Mouse (Mus musculus) kidney, adult 18-20 months (tissue): ENCODE results near the gene Cfd.

Experiments
- DNase-seq: peaks from one replicate; pipeline ENCODE4 v3.0.0; 2021

Gene Cfd

GRCm38 (mm10) chr10:79918231-79919078 is 27.8 kb downstream of the Cfd start:
- no peak for DNase-seq

DNA sequence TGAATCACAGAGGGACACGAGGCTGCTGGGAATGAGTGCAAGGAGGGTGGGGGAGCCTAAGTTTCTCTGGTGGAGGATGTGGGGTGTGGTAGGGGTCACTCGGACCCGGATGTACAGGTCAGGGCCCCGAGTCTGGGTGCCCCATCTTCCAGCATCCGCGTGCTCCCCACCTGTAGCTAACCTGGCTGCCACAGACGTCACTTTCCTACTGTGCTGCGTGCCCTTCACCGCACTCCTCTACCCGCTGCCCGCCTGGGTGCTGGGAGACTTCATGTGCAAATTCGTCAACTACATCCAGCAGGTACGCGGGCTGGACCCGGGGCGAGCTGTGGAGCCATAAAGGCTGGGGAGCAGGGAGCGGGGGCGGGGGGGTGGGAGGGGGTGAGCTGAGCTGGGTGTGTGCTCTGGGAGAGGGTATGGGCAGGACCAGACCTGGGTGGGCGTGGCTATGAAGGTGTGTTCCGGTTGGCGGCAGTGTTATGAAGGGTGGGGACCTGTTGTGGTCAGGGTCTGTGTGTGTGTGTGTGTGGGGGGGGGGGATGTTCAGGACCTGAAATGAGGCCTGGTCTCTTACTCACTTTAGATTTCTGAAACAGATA is 28.7 kb downstream of the Cfd start:
- DNase-seq, result no peak

DNA sequence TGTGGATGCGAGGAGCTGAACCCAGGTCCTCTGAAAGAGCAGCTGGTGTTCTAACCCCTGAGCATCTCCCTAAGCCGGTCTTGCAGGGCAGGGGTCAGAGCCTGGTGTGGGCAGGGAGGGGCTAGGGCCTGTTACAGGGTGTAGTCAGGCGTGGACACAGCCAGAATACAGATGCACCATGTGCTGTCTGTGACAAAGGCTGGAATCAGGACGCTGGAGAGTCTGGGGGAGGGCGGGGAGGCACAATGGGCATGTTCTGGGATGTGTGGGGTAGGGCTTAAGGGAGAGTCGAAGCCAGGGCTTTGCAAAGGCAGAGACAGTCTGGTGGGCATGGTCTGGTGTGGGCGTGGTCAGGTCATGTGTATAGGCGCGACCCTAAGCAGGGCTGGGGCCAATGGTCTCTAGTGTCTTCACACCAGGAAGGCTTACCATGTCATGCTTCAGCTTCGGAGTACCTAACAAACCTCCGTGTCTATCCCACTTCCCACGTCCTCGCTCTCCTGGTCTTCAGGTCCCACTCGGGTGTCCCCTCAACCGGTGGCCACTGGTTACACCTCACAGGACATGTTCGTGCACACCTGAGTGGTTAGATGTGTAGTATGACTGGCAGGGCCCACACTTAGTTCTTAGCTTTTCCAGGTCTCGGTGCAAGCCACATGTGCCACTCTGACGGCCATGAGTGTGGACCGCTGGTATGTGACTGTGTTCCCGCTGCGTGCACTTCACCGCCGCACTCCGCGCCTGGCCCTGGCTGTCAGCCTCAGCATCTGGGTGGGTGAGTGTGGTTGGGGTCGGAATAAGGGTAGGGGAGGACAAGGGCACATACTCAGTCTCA is 29.6 kb downstream of the Cfd start:
- no peak for DNase-seq

DNA sequence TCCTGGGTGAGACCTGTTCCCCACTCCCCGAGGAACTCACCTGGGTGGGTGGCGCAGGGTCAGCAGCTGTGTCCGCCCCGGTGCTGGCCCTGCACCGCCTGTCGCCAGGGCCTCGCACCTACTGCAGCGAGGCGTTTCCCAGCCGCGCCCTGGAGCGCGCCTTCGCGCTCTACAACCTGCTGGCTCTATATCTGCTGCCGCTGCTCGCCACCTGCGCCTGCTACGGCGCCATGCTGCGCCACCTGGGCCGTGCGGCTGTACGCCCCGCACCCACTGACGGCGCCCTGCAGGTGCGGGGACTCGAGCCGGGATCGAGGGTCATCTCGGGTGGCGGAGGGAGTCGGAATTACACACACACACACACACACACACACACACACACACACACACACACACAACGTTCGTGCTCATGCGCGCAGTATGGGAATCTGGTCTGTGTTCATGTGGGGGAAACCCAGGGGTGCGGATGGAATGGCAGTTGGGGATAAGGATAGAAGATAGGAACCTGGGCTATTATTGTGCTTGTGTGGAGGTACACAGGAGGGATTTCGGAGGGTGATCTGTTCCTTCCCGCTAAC is 30.4 kb downstream of the Cfd start, which contains the start of gene R3hdm4:
Gene R3hdm4, minus strand, starts transcription at position 251 of the 578 bp plus-strand sequence.
- no peak for DNase-seq

DNA sequence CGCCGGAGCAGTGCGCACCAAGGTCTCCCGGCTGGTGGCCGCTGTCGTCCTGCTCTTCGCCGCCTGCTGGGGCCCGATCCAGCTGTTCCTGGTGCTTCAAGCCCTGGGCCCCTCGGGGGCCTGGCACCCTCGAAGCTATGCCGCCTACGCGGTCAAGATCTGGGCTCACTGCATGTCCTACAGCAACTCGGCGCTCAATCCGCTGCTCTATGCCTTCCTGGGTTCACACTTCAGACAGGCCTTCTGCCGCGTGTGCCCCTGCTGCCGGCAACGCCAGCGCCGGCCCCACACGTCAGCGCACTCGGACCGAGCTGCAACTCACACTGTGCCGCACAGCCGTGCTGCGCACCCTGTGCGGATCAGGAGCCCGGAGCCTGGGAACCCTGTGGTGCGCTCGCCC is 30.9 kb downstream of the Cfd start:
- DNase-seq, result no peak

- peak; percentile 97 for DNase-seq
Observed at GRCm38 (mm10) chr10:79924998-79925784, 34.5 kb downstream of the Cfd start.

DNA sequence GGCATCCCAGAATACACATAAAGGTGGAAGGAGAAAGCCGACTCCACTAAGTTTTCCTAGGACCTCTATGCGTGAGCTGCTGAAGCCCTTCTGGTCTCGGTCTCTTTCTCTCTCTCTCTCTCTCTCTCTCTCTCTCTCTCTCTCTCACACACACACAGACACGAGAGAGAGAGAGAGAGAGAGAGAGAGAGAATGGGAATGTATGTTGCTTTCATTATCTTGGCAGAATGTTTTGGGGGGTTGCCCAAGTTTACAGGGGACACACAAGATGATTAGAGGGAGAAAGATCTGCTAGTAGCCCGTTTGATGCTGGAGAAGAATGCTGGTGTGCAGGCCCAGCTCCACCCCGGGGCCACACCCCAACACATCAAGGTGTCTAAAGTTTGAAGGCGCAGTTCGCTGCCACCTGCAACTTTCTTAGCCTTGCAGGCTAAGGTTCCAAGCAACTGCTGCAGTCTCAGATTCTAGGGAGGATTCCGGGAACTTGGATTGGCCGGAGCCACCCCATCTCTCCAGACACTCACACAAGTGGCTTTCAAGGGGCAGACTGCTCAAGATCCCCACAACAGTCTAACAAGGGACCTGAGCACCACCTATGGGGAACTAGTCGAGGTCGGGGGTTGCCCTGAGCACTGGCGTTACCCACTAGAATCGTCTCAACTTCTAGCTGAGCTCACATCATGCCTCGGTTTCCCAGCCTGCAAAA is 35.3 kb downstream of the Cfd start:
- DNase-seq, result no peak

GRCm38 (mm10) chr10:79926491-79927323 is 36.1 kb downstream of the Cfd start, which contains the start of gene Arid3a:
Gene Arid3a (plus strand): TSS chr10:79927043.
- peak; percentile 90 for DNase-seq

DNA sequence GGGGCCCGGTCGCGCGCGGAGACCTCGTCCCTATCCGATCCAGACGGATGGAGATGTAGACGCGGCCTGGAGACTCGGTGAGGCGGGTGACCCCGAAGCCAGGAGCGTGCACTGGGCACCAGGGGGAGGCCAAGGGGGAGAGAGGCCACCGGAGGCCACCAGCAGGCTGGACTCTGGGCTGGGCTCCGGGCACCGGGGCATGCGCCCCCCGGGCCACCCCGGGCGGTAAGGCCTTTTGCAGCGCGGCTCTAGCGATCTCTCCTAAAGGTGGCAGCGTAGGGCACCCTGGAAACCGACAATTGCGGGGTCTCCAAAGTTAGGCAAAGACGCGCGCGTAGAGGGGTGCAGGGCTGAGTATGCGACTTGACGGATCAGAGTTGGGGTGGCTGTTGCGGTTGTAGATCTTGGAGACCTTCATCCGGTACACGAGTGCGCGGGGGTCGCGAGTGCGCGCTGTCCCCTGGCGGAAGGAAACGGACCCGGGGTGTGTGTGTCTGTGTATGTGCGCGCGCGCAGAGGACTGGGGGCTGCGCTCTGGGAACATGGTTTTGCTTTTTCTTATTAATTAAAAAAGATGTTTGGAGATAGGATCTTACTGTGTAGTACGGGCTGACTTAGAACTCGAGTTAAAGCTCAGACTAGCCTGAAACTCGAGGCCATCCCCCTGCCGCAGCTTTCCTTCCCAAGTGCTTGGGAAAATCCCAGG is 36.8 kb downstream of the Cfd start:
- DNase-seq, result peak; percentile 72

- no peak for DNase-seq
Observed at GRCm38 (mm10) chr10:79928030-79928694, 37.5 kb downstream of the Cfd start.

DNA sequence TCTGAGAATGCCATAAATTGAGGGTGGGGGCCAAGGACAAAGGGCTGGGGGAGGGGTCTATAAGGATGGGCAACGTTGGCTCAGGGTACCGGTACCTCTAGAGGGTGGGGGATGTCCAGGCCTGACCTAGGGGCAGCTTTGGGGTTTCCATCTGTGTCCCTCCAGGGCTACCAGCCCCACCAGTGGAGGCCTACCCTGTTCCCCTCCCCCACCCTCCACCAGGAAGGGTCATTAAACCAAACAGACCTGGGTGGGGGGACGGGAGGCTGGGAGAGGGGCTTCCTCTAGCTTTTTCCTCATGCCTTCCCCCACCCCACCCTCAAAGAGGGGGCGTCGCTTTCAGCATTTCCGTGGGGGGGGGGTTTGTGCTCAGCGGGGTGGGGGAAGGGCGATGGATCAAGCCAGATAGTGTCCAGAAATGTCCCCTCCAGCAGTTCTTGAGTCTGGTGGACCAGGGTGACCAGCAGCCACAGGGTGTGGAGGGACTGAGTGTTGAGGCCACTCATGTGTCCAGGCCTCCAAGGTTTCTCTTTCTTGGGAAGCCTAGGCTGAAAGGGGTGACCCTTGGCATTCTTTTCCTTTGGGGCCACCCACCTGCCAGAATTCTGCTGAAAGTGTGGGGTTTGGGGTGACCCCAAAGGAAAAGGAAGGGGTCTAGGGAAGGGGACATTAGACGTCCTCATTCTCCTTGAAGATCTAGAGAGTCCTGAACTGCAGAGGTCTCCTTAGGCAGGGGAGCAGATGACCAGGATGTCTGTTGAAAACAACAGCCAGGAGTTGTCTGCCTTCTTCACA is 38.5 kb downstream of the Cfd start:
- no peak for DNase-seq

- no peak for DNase-seq
Observed at GRCm38 (mm10) chr10:79929967-79930825, 39.5 kb downstream of the Cfd start.

- DNase-seq, result no peak
Observed at GRCm38 (mm10) chr10:79930826-79931186, 40.2 kb downstream of the Cfd start.

DNA sequence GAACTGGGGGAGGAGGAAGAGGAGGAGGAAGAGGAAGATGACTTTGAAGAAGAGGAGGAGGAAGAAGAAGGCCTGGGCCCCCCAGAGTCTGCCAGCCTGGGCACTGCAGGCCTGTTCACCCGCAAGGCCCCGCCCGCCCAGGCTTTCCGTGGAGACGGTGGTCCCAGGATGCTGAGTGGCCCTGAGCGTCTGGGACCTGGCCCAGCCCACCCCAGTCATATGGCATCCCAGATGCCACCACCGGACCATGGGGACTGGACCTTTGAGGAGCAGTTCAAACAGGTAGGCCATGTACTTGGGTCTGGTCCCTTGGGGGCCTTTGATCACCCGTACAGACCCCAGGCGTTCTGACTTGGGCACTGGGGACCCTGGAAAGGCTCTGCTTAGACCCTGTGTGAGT is 41.1 kb downstream of the Cfd start:
- DNase-seq, result no peak

- peak; percentile 50 for DNase-seq
Observed at GRCm38 (mm10) chr10:79932736-79933135, 42.1 kb downstream of the Cfd start.

GRCm38 (mm10) chr10:79933145-79933679 is 42.6 kb downstream of the Cfd start:
- no peak for DNase-seq

- DNase-seq, result no peak
Observed at GRCm38 (mm10) chr10:79933861-79934260, 43.2 kb downstream of the Cfd start.
